Mouse (Mus musculus) lung, adult 10 weeks (tissue): ENCODE measurements around the gene Slc22a22. TPM values are rescaled to one million over a fixed set of nuclear protein-coding genes. Genes with fewer than 3 reads are reported as not detected.

ENCODE experiments used
- polyA plus RNA-seq: library from polyadenylated mRNA; stranded (reverse); fragments of 350-450 nt; fragmentation: Illumina TruSeq; extraction: RNeasy Lipid Tissue Mini Kit (QIAGEN cat#74804); gene quantifications from one replicate; pipeline ENCODE4 v1.2.3, GENCODE M21; 2014; ENCODE audit warnings: low read depth, low replicate concordance; ENCODE audit not compliant: insufficient read depth

Gene Slc22a22
- 0.27 TPM for polyA plus RNA-seq

GRCm38 (mm10) chr15:57477525-57477924, at the start of gene Slc22a22:
Gene Slc22a22 (minus strand): TSS chr15:57477625.

